22 mouse cellular contexts compared by ENCODE assay signal in the genomic region with DNA sequence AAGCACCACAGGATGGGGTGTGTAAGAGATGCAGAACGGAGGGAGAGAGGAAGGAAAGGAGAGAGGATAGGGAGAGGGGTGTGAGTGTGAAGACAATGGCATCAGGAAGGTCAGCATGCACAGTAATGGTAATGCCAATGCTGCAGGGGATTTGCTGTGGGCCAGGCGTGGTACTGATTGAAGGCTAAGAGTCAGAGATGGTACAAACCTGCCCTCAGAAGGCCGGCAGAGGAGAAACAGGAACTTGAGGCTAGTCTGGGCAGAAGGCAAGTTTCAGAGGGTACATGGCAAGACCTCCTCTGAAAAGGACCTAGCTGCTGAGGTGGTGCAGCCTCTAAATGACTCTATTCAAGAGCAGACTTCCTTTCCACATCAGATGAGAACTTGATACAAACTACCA. TPM values are rescaled to one million over a fixed set of nuclear protein-coding genes. Genes with fewer than 3 reads are reported as not detected.
DNase-seq lines count a peak whose midpoint lies in the region; TF ChIP-seq lines count a peak whose summit lies in the region.
"Had no signal": no experiment of that assay in that cellular context is flagged by ENCODE, and none has a peak within 500 bp of the region (broad histone marks: within the 10 kb centered on the region; RNA-seq: fewer than 3 reads in every experiment).

No protein-coding gene starts in this region.

- no peak overlapping the region for H3K4me3 ChIP-seq in heart, adult 2 months
- peak overlapping the region; percentile 19 for H3K4me3 ChIP-seq in megakaryocyte, embryonic 14.5 days (replicated peaks)
- H3K4me3 ChIP-seq: embryonic facial prominence, embryonic 10.5 days; embryonic facial prominence, embryonic 12.5 days; forebrain, embryonic 13.5 days; forebrain, embryonic 15.5 days had no signal

- 94% methylated on average over 3 of the region's 3 CpGs for WGBS in heart, adult 2 months

- no peaks in the 10 kb centered on the region for H3K79me2 ChIP-seq in heart, adult 2 months (replicated peaks; ENCODE audit: control insufficient read depth, insufficient read depth, low read length)

- H3K27ac ChIP-seq in heart, adult 2 months: no peak overlapping the region
- H3K27ac ChIP-seq: embryonic facial prominence, embryonic 10.5 days; embryonic facial prominence, embryonic 12.5 days; forebrain, embryonic 13.5 days; forebrain, embryonic 15.5 days had no signal

- H3K9me3 ChIP-seq in megakaryocyte, embryonic 14.5 days: peaks cover 6% of the 10 kb centered on the region
- H3K9me3 ChIP-seq: embryonic facial prominence, embryonic 10.5 days; embryonic facial prominence, embryonic 12.5 days; forebrain, embryonic 13.5 days; forebrain, embryonic 15.5 days; G1E had no signal

- TF ChIP-seq POLR2A in heart, adult 2 months (IDR thresholded peaks at IDR 0.05; ENCODE audit: insufficient read depth, low read depth, low read length): no peak

- H3K27me3 ChIP-seq in heart, adult 2 months (ENCODE audit: control insufficient read depth, insufficient read depth, low read length): no peaks in the 10 kb centered on the region
- H3K27me3 ChIP-seq in megakaryocyte, embryonic 14.5 days (replicated peaks): no peaks in the 10 kb centered on the region
- H3K27me3 ChIP-seq: CH12.LX; embryonic facial prominence, embryonic 12.5 days; forebrain, embryonic 13.5 days; forebrain, embryonic 15.5 days; Patski had no signal

- no peak overlapping the region for H3K9ac ChIP-seq in heart, adult 2 months (ENCODE audit: low read depth, low read length)
- H3K9ac ChIP-seq: embryonic facial prominence, embryonic 12.5 days; forebrain, embryonic 13.5 days; forebrain, embryonic 15.5 days had no signal

- TF ChIP-seq CTCF in heart, adult 2 months (IDR thresholded peaks at IDR 0.05): no peak

- TF ChIP-seq EP300 in heart, adult 2 months (IDR thresholded peaks at IDR 0.05; ENCODE audit: insufficient read depth, low read depth, low read length): no peak

- no peaks in the 10 kb centered on the region; the same call in 1 of the 2 replicates for H3K4me1 ChIP-seq in heart, adult 2 months (ENCODE audit: control insufficient read depth, insufficient read depth, low read length)
- peaks cover 14% of the 10 kb centered on the region for H3K4me1 ChIP-seq in megakaryocyte, embryonic 14.5 days

- intact Hi-C loops in heart, adult 2 months (cut with DNase I): no loop called here
- intact Hi-C loops in left cerebral cortex, postnatal 10 days (cut with DNase I): loop anchor here (5.0 kb wide), 1 partner anchor 57 kb away; no protein-coding TSS in a partner anchor

- DNase-seq in heart, adult 11 months: peak; percentile 79
- no peak for DNase-seq in heart, adult 2 months
- no peak for DNase-seq in right cerebral cortex, postnatal 36 days (ENCODE audit: low spot score in 2 of 2)
- no peak for DNase-seq in left cerebral cortex, postnatal 10 days (ENCODE audit: extremely low spot score in 1 of 2, low spot score in 2 of 2)
- DNase-seq: adrenal gland, adult 8-10 months; adrenal gland, postnatal 14 days; adrenal gland, postnatal 36 days; B cell, adult 2 months; cerebellum, adult 11-12 months; cerebellum, adult 2 months; cerebellum, adult 9-10 months; cerebellum, postnatal 10 days; cerebellum, postnatal 25 days had no signal

- no peaks in the 10 kb centered on the region; the same call in 1 of the 2 replicates for H3K36me3 ChIP-seq in heart, adult 2 months (ENCODE audit: control insufficient read depth, insufficient read depth, low read length)
- peaks cover 71% of the 10 kb centered on the region for H3K36me3 ChIP-seq in megakaryocyte, embryonic 14.5 days (replicated peaks; ENCODE audit: low read length)

RNA-seq across cellular contexts. Expression of gene Kctd4, which starts 49.8 kb away (rescaled TPM):
- not detected for total RNA-seq in heart, adult 2 months (2021)
- polyA plus RNA-seq in heart, adult 2 months (2012; rRNA removed): not detected in 2 replicates
- not detected in 2 replicates for polyA plus RNA-seq in megakaryocyte, embryonic 14.5 days (2012; ENCODE audit: insufficient read depth, low replicate concordance)
- 10 to 100 TPM; 13.2 to 14.6 TPM for total RNA-seq in left cerebral cortex, postnatal 10 days (2021)
- total RNA-seq: adrenal gland, adult 18-20 months; adrenal gland, postnatal 14 days; adrenal gland, postnatal 36 days; CH12.LX had no signal
- polyA plus RNA-seq: G1E, Patski had no signal

Comparison
In these comparisons a context has a peak if more than half of its experiments do, and no peak if none do; other contexts are left out.
1. RNA of gene Kctd4, which starts 49.8 kb away (total RNA-seq): 13.2 to 14.6 TPM in left cerebral cortex, postnatal 10 days; not detected in heart, adult 2 months; every median in the first group is over 10 times any median in the second.